Mouse (Mus musculus): ENCODE results near the gene Senp2. TPM values are rescaled to one million over a fixed set of nuclear protein-coding genes. Genes with fewer than 3 reads are reported as not detected.

The Senp2 gene
- polyA plus RNA-seq, 1 experiment from 2014 or later, result 17.8 TPM

DNA sequence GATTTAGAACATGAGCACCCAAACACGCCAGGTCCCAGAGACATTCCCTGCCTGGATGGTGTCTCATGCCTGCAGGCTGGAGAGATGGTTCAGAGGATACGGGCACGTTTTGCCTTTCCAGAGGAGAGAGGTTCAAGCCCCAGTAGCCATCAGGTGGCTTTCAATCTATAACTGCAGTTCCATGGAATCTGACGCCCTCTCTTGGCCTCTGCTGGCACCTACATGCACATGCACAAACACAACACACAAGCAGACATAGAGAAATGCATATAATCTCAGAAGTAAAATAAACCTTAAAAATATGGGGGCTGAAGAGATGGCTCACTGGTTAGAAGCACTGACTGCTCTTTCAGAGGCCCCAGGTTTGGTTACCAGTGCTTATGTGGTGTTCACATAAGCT lies 8.1 kb upstream of the Senp2 start:
- no peak overlapping the region for H3K4me3 ChIP-seq (ENCODE audit: low read depth, low read length)
- no peak overlapping the region for H3K9ac ChIP-seq (ENCODE audit: low read depth, low read length)
- WGBS, result 58% methylated on average over 4 of the region's 4 CpGs
- no peaks in the 10 kb centered on the region for H3K9me3 ChIP-seq (ENCODE audit: control insufficient read depth)
- no peaks in the 10 kb centered on the region for H3K27me3 ChIP-seq (replicated peaks; ENCODE audit: control insufficient read depth, insufficient read depth, low read length)
- H3K4me1 ChIP-seq (replicated peaks; ENCODE audit: control insufficient read depth, insufficient read depth, low read length), result 0 out of 2 replicates have a peak, but pooled peaks cover 5% of the 10 kb centered on the region
- no peak for ATAC-seq
- H3K27ac ChIP-seq (ENCODE audit: low read depth, low read length), result 0 out of 2 replicates have a peak overlapping the region, but pooled peaks have one; percentile 41
- TF ChIP-seq CTCF (IDR thresholded peaks at IDR 0.05; ENCODE audit: low read depth), result peak; percentile 58
- no peaks in the 10 kb centered on the region for H3K36me3 ChIP-seq (ENCODE audit: control insufficient read depth, insufficient read depth)
- H3K4me2 ChIP-seq (replicated peaks; ENCODE audit: low read depth), result no peak overlapping the region

DNA sequence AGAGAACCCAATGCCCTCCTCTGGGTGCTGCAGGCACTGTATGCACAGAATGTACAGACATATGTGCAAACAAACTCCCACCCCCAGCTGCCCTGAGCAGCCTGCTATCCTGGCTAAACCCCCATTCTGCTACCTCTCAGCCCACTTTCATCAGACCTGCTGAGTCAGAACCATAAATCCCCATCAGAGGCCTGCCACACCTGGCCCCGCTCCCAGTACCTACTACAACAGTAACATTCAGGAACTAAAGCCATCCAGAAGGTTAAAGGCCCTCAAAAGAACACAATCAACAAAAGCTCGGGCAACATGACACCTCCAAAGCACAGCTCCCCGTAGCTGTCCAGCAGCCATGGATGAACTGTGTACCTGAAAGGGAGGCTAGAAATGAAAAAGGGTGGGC lies 7.7 kb upstream of the Senp2 start:
- H3K9ac ChIP-seq (ENCODE audit: low read depth, low read length), result no peak overlapping the region
- peak overlapping the region; percentile 41; the same call in 1 of the 2 replicates for H3K27ac ChIP-seq (ENCODE audit: low read depth, low read length)
- H3K4me2 ChIP-seq (replicated peaks; ENCODE audit: low read depth), result no peak overlapping the region
- 33% methylated on average over 3 of the region's 3 CpGs for WGBS
- H3K4me1 ChIP-seq (replicated peaks; ENCODE audit: control insufficient read depth, insufficient read depth, low read length), result 0 out of 2 replicates have a peak, but pooled peaks cover 5% of the 10 kb centered on the region
- H3K27me3 ChIP-seq (replicated peaks; ENCODE audit: control insufficient read depth, insufficient read depth, low read length), result no peaks in the 10 kb centered on the region
- H3K9me3 ChIP-seq (ENCODE audit: control insufficient read depth), result no peaks in the 10 kb centered on the region
- no peak overlapping the region for H3K4me3 ChIP-seq (ENCODE audit: low read depth, low read length)
- TF ChIP-seq CTCF (IDR thresholded peaks at IDR 0.05; ENCODE audit: low read depth), result no peak
- peak; percentile 48 for ATAC-seq
- H3K36me3 ChIP-seq (ENCODE audit: control insufficient read depth, insufficient read depth), result no peaks in the 10 kb centered on the region

DNA sequence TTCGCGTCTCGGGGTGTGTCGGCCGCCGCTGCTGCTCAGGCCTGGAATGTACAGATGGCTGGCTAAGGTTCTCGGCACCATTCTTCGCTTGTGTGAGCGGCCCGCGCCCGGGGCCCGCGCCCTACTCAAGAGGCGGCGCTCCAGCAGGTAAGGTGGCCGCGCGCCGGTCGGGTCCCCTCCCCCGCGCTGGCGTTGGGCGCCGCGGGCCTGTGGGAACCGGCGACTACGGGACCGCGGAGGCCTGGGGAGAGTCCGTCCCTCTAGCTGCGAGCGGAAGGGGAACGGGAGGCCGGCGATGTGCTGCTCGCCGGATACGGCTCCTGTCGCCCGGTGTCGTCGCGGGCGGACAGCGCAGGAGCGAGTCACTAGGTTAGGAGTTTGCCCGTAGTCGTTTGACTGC lies 312 bp downstream of the Senp2 start:
- Histone ChIP-seq H3K27ac (ENCODE audit: low read depth, low read length) (peak overlapping the region; percentile 93), H3K4me2 (replicated peaks; ENCODE audit: low read depth) (peak overlapping the region; percentile 77), H3K27me3 (replicated peaks; ENCODE audit: control insufficient read depth, insufficient read depth, low read length) (no peaks in the 10 kb centered on the region), H3K9me3 (ENCODE audit: control insufficient read depth) (no peaks in the 10 kb centered on the region), H3K36me3 (ENCODE audit: control insufficient read depth, insufficient read depth) (no peaks in the 10 kb centered on the region), H3K9ac (ENCODE audit: low read depth, low read length) (peak overlapping the region; percentile 93), H3K4me3 (ENCODE audit: low read depth, low read length) (peak overlapping the region; percentile 98), H3K4me1 (replicated peaks; ENCODE audit: control insufficient read depth, insufficient read depth, low read length) (no peaks in the 10 kb centered on the region)
- peak; percentile 31; the same call in 1 of the 2 replicates for TF ChIP-seq CTCF (IDR thresholded peaks at IDR 0.05; ENCODE audit: low read depth)
- ATAC-seq, result peak; percentile 74
- WGBS, result under 1% methylated on average over 47 of the region's 51 CpGs

DNA sequence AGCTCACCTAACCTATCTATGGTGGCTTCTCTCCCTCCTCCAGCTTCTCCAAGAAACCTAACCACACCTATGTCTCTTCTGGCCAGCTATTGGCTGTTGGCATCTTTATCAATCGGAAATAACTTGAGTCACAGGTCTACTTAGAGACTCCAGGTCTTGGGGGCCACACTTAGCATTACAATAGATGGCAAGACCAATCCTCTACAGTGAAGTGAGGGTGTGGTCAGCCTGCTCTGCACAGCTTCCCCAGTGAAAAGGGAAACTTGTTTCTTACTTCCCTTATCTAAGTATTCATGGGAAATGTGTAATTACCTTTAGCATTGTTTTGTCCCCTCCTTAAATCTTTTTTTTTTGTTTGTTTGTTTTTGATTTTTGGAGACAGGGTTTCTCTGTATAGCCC lies 6.3 kb downstream of the Senp2 start:
- no peak overlapping the region for H3K27ac ChIP-seq (ENCODE audit: low read depth, low read length)
- no peak overlapping the region for H3K9ac ChIP-seq (ENCODE audit: low read depth, low read length)
- no peaks in the 10 kb centered on the region for H3K27me3 ChIP-seq (replicated peaks; ENCODE audit: control insufficient read depth, insufficient read depth, low read length)
- no peak overlapping the region for H3K4me2 ChIP-seq (replicated peaks; ENCODE audit: low read depth)
- no peaks in the 10 kb centered on the region for H3K9me3 ChIP-seq (ENCODE audit: control insufficient read depth)
- H3K4me1 ChIP-seq (replicated peaks; ENCODE audit: control insufficient read depth, insufficient read depth, low read length), result no peaks in the 10 kb centered on the region
- no peak for ATAC-seq
- WGBS, result 76% methylated on average over 1 of the region's 1 CpGs
- no peak overlapping the region for H3K4me3 ChIP-seq (ENCODE audit: low read depth, low read length)
- no peak for TF ChIP-seq CTCF (IDR thresholded peaks at IDR 0.05; ENCODE audit: low read depth)
- peaks cover 27% of the 10 kb centered on the region for H3K36me3 ChIP-seq (ENCODE audit: control insufficient read depth, insufficient read depth)

DNA sequence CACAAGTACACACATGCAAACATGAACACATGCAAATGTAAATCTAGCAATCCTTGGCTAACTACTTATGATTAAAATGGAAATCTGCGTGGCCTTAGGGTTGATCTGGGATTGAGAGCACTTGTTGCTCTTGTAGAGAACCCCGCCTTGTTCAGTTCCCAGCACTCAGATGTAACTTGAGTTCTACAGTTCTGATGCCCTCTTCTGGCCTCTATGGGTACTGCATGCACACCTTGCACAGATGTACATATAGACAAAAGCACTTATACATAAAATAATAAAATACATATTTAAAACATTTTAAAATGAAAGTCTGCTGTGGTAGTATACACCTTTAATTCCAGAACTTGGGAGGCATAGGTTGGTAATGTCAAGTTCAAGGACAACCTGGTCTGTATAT lies 12.8 kb downstream of the Senp2 start:
- peaks cover 4% of the 10 kb centered on the region; the same call in 1 of the 2 replicates for H3K9me3 ChIP-seq (ENCODE audit: control insufficient read depth)
- H3K4me1 ChIP-seq (replicated peaks; ENCODE audit: control insufficient read depth, insufficient read depth, low read length), result no peaks in the 10 kb centered on the region
- 98% methylated on average over 2 of the region's 2 CpGs for WGBS
- no peaks in the 10 kb centered on the region for H3K27me3 ChIP-seq (replicated peaks; ENCODE audit: control insufficient read depth, insufficient read depth, low read length)
- no peak overlapping the region for H3K27ac ChIP-seq (ENCODE audit: low read depth, low read length)
- no peak overlapping the region for H3K4me2 ChIP-seq (replicated peaks; ENCODE audit: low read depth)
- peak; percentile 67 for TF ChIP-seq CTCF (IDR thresholded peaks at IDR 0.05; ENCODE audit: low read depth)
- no peak overlapping the region for H3K9ac ChIP-seq (ENCODE audit: low read depth, low read length)
- ATAC-seq, result no peak
- H3K4me3 ChIP-seq (ENCODE audit: low read depth, low read length), result no peak overlapping the region
- H3K36me3 ChIP-seq (ENCODE audit: control insufficient read depth, insufficient read depth), result peaks cover 49% of the 10 kb centered on the region

DNA sequence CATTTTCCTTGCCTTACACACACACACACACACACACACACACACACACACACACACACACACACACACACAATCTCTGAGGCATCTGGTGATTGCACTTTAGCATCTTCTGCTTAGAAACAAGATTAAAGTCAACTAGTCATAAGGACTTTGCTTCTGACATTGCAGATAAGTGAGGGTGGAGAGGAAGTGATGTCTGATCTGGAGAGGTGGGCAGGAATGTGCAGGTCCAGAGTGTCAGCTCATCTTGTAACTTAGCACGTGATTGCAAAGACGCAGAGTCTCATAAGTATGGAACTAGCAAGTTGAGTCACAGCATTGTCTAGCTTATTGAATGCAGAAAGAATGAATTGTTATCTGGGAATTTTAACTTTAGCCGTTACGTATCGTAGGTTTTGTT lies 18.2 kb downstream of the Senp2 start:
- Histone ChIP-seq H3K9me3 (ENCODE audit: control insufficient read depth) (no peaks in the 10 kb centered on the region), H3K9ac (ENCODE audit: low read depth, low read length) (no peak overlapping the region), H3K27ac (ENCODE audit: low read depth, low read length) (no peak overlapping the region; the same call in 1 of the 2 replicates), H3K4me2 (replicated peaks; ENCODE audit: low read depth) (no peak overlapping the region), H3K27me3 (replicated peaks; ENCODE audit: control insufficient read depth, insufficient read depth, low read length) (no peaks in the 10 kb centered on the region), H3K36me3 (ENCODE audit: control insufficient read depth, insufficient read depth) (peaks cover 62% of the 10 kb centered on the region), H3K4me1 (replicated peaks; ENCODE audit: control insufficient read depth, insufficient read depth, low read length) (no peaks in the 10 kb centered on the region), H3K4me3 (ENCODE audit: low read depth, low read length) (no peak overlapping the region)
- no peak for TF ChIP-seq CTCF (IDR thresholded peaks at IDR 0.05; ENCODE audit: low read depth)
- WGBS, result 70% methylated on average over 5 of the region's 5 CpGs
- peak; percentile 87 for ATAC-seq

DNA sequence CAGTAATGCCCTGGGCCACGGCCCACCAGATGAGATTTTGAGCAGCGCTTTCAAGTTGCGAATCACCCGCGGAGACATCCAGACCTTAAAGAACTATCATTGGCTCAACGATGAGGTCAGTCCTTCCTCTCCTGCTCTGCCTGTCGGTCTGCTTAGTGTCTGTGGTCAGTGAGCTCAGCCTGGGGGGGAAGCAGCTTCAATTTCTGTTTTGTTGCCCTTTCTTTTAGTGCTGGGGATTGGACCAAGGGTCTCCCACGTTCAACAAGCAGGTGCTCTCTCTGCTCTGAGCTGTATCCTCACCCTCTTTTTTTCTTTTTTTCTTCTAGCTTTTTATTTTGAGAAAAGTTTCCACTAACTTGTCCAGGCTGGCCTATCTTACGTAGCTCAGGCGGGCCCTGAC lies 29.3 kb downstream of the Senp2 start:
- Histone ChIP-seq H3K27ac (ENCODE audit: low read depth, low read length) (no peak overlapping the region), H3K27me3 (replicated peaks; ENCODE audit: control insufficient read depth, insufficient read depth, low read length) (no peaks in the 10 kb centered on the region), H3K4me1 (replicated peaks; ENCODE audit: control insufficient read depth, insufficient read depth, low read length) (no peaks in the 10 kb centered on the region), H3K9ac (ENCODE audit: low read depth, low read length) (no peak overlapping the region), H3K4me3 (ENCODE audit: low read depth, low read length) (no peak overlapping the region), H3K4me2 (replicated peaks; ENCODE audit: low read depth) (no peak overlapping the region), H3K36me3 (ENCODE audit: control insufficient read depth, insufficient read depth) (peaks cover 38% of the 10 kb centered on the region), H3K9me3 (ENCODE audit: control insufficient read depth) (no peaks in the 10 kb centered on the region)
- 90% methylated on average over 10 of the region's 10 CpGs for WGBS
- TF ChIP-seq CTCF (IDR thresholded peaks at IDR 0.05; ENCODE audit: low read depth), result no peak
- no peak for ATAC-seq
